Mouse (Mus musculus) gastrocnemius, postnatal 25 days (tissue): ENCODE data around the gene Gm10320. TPM values are rescaled to one million over a fixed set of nuclear protein-coding genes. Genes with fewer than 3 reads are reported as not detected.

Source experiments
- DNase-seq: peaks from one replicate; pipeline ENCODE4 v3.0.0; 2022
- total RNA-seq, 2 experiments: library from RNA; stranded (reverse); gene quantifications; 1 replicate in 1 of 2; 2 replicates in 1 of 2; pipeline ENCODE4 v1.2.3; 2021

Gm10320 gene
- total RNA-seq, 2 experiments from 2014 or later: not detected

- no peak for DNase-seq
Measured at GRCm38 (mm10) chr13:98461467-98461866, 30.3 kb downstream of the Gm10320 start.

GRCm38 (mm10) chr13:98456398-98456797 lies 35.4 kb downstream of the Gm10320 start:
- no peak for DNase-seq

GRCm38 (mm10) chr13:98455646-98456045 lies 36.2 kb downstream of the Gm10320 start:
- DNase-seq: no peak

GRCm38 (mm10) chr13:98454224-98454967 lies 37.4 kb downstream of the Gm10320 start:
- DNase-seq: no peak

GRCm38 (mm10) chr13:98453146-98453545 lies 38.7 kb downstream of the Gm10320 start:
- no peak for DNase-seq

GRCm38 (mm10) chr13:98448696-98449095 lies 43.1 kb downstream of the Gm10320 start:
- no peak for DNase-seq

GRCm38 (mm10) chr13:98447741-98448140 lies 44.1 kb downstream of the Gm10320 start:
- no peak for DNase-seq

GRCm38 (mm10) chr13:98445391-98446125 lies 46.2 kb downstream of the Gm10320 start:
- no peak for DNase-seq

- no peak for DNase-seq
Measured at GRCm38 (mm10) chr13:98441001-98441400, 50.8 kb downstream of the Gm10320 start.

GRCm38 (mm10) chr13:98440293-98440952 lies 51.4 kb downstream of the Gm10320 start:
- no peak for DNase-seq

Other genes starting within 250 kb of the Gm10320 start
- gene Utp15, start 229.0 kb downstream of the Gm10320 start, total RNA-seq: 1 to 10 TPM; 3.4 to 4.1 TPM
- gene Ankra2, start 228.9 kb downstream of the Gm10320 start, total RNA-seq: 10 to 100 TPM; 13.8 to 13.9 TPM
- not detected for gene Gm21976, start 212.1 kb downstream of the Gm10320 start, total RNA-seq
- 100 to 1,000 TPM; 194 to 210 TPM for gene Btf3, start 175.0 kb downstream of the Gm10320 start, total RNA-seq
- under 1 TPM in 1 of 2 experiments, not detected in 1; 0.08 TPM for gene Foxd1, start 137.8 kb downstream of the Gm10320 start, total RNA-seq
- not detected for gene Tmem174, start 145.4 kb upstream of the Gm10320 start, total RNA-seq
- gene Tmem171, start 202.8 kb upstream of the Gm10320 start, total RNA-seq: 1 to 10 TPM in 1 of 2 experiments, not detected in 1; 3.4 TPM